Mouse (Mus musculus): ENCODE results near the gene Nrxn2. TPM values are rescaled to one million over a fixed set of nuclear protein-coding genes. Genes with fewer than 3 reads are reported as not detected.

Nrxn2 gene
- polyA plus RNA-seq, 1 experiment = 7.0 TPM

DNA sequence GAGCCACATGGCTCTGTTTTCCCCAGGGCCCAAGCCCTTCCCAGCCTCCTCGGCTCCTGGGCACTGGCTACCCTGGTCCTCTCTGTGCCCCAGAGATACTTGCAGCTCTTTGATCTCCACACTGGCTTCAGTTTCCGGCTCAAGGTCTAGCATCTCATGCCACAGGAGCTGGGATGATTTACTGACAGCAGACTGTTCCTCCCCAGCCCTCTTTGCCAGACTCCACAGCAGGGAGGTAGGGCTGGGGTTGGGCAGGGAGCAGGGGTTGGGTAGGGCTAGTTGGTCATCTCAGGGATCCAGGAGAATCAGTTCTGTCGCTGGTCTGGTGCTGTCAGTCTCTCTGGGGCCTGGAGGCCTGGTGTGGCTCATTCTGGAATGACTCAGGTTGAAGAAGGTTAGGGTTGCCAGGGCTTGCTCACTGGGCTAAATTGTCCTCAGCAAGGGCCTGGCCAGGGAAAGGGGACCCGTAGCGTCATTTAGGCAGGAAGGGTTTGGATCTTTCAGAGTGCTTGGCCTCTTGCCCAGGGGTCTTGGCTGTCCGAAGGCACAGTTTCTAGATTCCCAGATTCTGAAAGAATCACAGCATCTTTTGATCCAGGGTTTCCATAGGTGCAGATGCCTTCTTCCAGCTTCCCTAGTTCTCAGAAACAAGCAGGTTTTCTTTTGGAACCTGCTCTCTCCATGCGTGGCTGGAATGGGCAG is 28.4 kb downstream of the Nrxn2 start:
- Histone ChIP-seq H3K9me3 (replicated peaks; ENCODE audit: control insufficient read depth, insufficient read depth, low read length, poor library complexity, severe bottlenecking) (no peaks in the 10 kb centered on the region), H3K9ac (ENCODE audit: low read depth, poor library complexity, severe bottlenecking) (no peak overlapping the region), H3K4me1 (ENCODE audit: control insufficient read depth, insufficient read depth, low read length) (no peaks in the 10 kb centered on the region), H3K4me3 (ENCODE audit: low read depth, low read length) (no peak overlapping the region), H3K27ac (ENCODE audit: insufficient read depth, low read length) (no peak overlapping the region), H3K36me3 (ENCODE audit: control insufficient read depth, insufficient read depth, low read length, poor library complexity, severe bottlenecking) (no peaks in the 10 kb centered on the region), H3K27me3 (ENCODE audit: control insufficient read depth, insufficient read depth, low read length, poor library complexity, severe bottlenecking) (no peaks in the 10 kb centered on the region)
- TF ChIP-seq CTCF (IDR thresholded peaks at IDR 0.05; ENCODE audit: low read depth, low read length) = no peak
- TF ChIP-seq EP300 (IDR thresholded peaks at IDR 0.05; ENCODE audit: insufficient read depth, low read depth, low read length) = no peak
- TF ChIP-seq POLR2A (IDR thresholded peaks at IDR 0.05; ENCODE audit: insufficient read depth, low read length) = no peak

DNA sequence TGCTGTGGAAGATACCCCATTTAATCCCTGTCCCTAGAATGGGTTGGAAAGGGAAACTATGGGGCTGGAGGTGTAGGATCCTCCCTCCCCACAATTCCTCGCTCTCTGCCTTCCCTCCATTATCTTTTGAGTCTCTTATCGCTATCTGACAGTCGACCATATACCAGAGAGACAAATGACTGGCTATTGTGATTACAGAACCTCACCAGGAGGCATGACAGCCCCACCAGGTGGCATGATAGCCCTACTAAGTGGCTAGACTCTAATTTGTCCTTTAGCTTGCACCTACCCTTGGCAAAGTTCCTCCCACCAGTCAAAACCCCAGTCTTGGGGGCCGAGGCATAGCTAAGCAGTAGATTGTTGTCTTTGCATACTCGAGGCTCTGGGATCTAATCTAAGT is 30.2 kb downstream of the Nrxn2 start:
- Histone ChIP-seq H3K9ac (ENCODE audit: low read depth, poor library complexity, severe bottlenecking) (no peak overlapping the region), H3K36me3 (ENCODE audit: control insufficient read depth, insufficient read depth, low read length, poor library complexity, severe bottlenecking) (no peaks in the 10 kb centered on the region), H3K27me3 (ENCODE audit: control insufficient read depth, insufficient read depth, low read length, poor library complexity, severe bottlenecking) (no peaks in the 10 kb centered on the region), H3K4me3 (ENCODE audit: low read depth, low read length) (no peak overlapping the region), H3K27ac (ENCODE audit: insufficient read depth, low read length) (no peak overlapping the region), H3K9me3 (replicated peaks; ENCODE audit: control insufficient read depth, insufficient read depth, low read length, poor library complexity, severe bottlenecking) (no peaks in the 10 kb centered on the region), H3K4me1 (ENCODE audit: control insufficient read depth, insufficient read depth, low read length) (peaks cover 2% of the 10 kb centered on the region)
- TF ChIP-seq EP300 (IDR thresholded peaks at IDR 0.05; ENCODE audit: insufficient read depth, low read depth, low read length) (no peak), POLR2A (IDR thresholded peaks at IDR 0.05; ENCODE audit: insufficient read depth, low read length) (no peak), CTCF (IDR thresholded peaks at IDR 0.05; ENCODE audit: low read depth, low read length) (no peak)

DNA sequence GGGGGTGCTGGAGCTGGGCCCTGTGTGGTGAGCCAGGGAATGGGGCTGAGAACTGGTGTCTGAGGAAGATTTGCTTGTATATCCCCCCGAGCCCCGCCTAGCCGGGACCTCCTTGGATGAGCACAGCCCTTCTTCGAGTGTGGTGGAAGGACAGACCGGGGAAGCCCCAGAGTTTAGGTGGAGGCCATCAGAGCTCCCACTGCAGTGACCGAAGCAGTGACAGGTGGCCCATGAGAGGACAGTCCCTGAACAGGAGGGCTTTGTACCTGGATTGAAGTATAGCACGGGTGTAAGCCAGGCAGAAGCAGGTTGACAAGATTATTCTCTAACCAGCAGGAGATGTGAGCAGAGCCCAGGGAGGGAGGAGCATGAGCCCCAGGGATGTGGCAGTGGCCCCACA is 31.3 kb downstream of the Nrxn2 start:
- H3K4me3 ChIP-seq (ENCODE audit: low read depth, low read length) = no peak overlapping the region
- H3K36me3 ChIP-seq (ENCODE audit: control insufficient read depth, insufficient read depth, low read length, poor library complexity, severe bottlenecking) = no peaks in the 10 kb centered on the region
- H3K27me3 ChIP-seq (ENCODE audit: control insufficient read depth, insufficient read depth, low read length, poor library complexity, severe bottlenecking) = no peaks in the 10 kb centered on the region
- H3K4me1 ChIP-seq (ENCODE audit: control insufficient read depth, insufficient read depth, low read length) = peaks cover 2% of the 10 kb centered on the region
- H3K27ac ChIP-seq (ENCODE audit: insufficient read depth, low read length) = no peak overlapping the region
- no peak overlapping the region for H3K9ac ChIP-seq (ENCODE audit: low read depth, poor library complexity, severe bottlenecking)
- TF ChIP-seq EP300 (IDR thresholded peaks at IDR 0.05; ENCODE audit: insufficient read depth, low read depth, low read length) (no peak), CTCF (IDR thresholded peaks at IDR 0.05; ENCODE audit: low read depth, low read length) (no peak), POLR2A (IDR thresholded peaks at IDR 0.05; ENCODE audit: insufficient read depth, low read length) (no peak)
- no peaks in the 10 kb centered on the region for H3K9me3 ChIP-seq (replicated peaks; ENCODE audit: control insufficient read depth, insufficient read depth, low read length, poor library complexity, severe bottlenecking)

DNA sequence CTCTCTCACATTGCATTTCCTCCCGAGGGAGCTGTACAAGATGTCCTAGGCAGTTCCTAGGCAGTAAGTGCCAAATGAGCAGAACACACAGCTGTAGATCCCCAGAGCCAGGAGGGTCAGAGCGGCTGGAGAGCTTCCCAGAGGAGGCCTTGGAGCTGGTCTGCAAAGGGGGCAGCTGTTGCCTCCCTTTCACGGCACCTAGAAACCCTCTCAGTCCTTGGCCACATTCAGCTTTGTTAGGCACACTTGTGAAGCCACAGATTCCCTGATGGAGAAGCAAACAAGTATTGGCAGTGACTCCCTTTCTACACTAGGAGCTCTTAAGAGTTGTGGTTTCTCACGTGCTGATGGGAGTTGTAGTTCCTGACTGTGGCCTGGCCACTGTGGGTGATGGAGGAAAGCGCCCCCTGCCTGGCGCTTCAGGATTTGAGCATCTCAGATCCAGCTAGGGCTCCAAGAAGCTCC is 33.5 kb downstream of the Nrxn2 start:
- Histone ChIP-seq H3K27ac (ENCODE audit: insufficient read depth, low read length) (no peak overlapping the region), H3K9ac (ENCODE audit: low read depth, poor library complexity, severe bottlenecking) (no peak overlapping the region), H3K9me3 (replicated peaks; ENCODE audit: control insufficient read depth, insufficient read depth, low read length, poor library complexity, severe bottlenecking) (no peaks in the 10 kb centered on the region), H3K4me1 (ENCODE audit: control insufficient read depth, insufficient read depth, low read length) (peaks cover 2% of the 10 kb centered on the region), H3K4me3 (ENCODE audit: low read depth, low read length) (no peak overlapping the region), H3K27me3 (ENCODE audit: control insufficient read depth, insufficient read depth, low read length, poor library complexity, severe bottlenecking) (no peaks in the 10 kb centered on the region), H3K36me3 (ENCODE audit: control insufficient read depth, insufficient read depth, low read length, poor library complexity, severe bottlenecking) (no peaks in the 10 kb centered on the region)
- TF ChIP-seq EP300 (IDR thresholded peaks at IDR 0.05; ENCODE audit: insufficient read depth, low read depth, low read length) = no peak
- TF ChIP-seq CTCF (IDR thresholded peaks at IDR 0.05; ENCODE audit: low read depth, low read length) = peak; percentile 89
- TF ChIP-seq POLR2A (IDR thresholded peaks at IDR 0.05; ENCODE audit: insufficient read depth, low read length) = no peak

DNA sequence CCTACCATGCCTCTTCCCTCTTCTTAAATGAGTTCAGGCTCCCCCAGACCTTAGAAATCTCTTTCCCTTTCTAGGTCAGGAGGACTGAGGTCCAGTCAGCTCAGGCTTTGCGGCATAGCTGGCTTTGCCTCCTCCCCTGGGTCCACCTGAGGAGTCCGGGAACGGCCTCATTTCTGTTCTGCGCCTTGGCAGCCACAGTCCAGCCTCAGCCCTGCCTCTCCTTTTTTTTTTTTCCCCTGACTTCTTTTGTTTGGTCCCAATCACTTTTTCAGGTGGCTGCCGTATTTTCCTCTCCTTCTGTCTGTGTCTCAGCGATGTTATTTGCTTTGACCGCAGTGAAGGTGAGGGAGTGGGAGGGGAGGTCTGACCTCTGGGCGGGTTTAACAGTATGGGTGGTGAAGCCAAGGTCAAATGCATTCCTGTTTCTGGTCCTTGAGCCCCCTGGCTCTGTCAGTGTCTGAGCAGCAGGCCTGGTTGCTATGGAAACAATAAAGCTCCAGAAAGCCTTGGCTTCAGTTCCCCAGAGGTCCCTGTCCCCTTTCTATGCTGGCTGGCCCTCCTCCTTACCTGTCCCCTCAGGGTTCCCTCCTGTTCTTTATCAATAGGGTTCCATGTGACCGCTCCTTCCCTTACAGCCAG is 34.3 kb downstream of the Nrxn2 start:
- no peaks in the 10 kb centered on the region for H3K9me3 ChIP-seq (replicated peaks; ENCODE audit: control insufficient read depth, insufficient read depth, low read length, poor library complexity, severe bottlenecking)
- no peak overlapping the region for H3K4me3 ChIP-seq (ENCODE audit: low read depth, low read length)
- TF ChIP-seq POLR2A (IDR thresholded peaks at IDR 0.05; ENCODE audit: insufficient read depth, low read length) = no peak
- 0 out of 2 replicates have a peak, but pooled peaks have one; percentile 23 for TF ChIP-seq EP300 (IDR thresholded peaks at IDR 0.05; ENCODE audit: insufficient read depth, low read depth, low read length)
- no peak overlapping the region for H3K9ac ChIP-seq (ENCODE audit: low read depth, poor library complexity, severe bottlenecking)
- H3K4me1 ChIP-seq (ENCODE audit: control insufficient read depth, insufficient read depth, low read length) = peaks cover 2% of the 10 kb centered on the region
- no peaks in the 10 kb centered on the region for H3K36me3 ChIP-seq (ENCODE audit: control insufficient read depth, insufficient read depth, low read length, poor library complexity, severe bottlenecking)
- H3K27ac ChIP-seq (ENCODE audit: insufficient read depth, low read length) = no peak overlapping the region
- no peaks in the 10 kb centered on the region for H3K27me3 ChIP-seq (ENCODE audit: control insufficient read depth, insufficient read depth, low read length, poor library complexity, severe bottlenecking)

DNA sequence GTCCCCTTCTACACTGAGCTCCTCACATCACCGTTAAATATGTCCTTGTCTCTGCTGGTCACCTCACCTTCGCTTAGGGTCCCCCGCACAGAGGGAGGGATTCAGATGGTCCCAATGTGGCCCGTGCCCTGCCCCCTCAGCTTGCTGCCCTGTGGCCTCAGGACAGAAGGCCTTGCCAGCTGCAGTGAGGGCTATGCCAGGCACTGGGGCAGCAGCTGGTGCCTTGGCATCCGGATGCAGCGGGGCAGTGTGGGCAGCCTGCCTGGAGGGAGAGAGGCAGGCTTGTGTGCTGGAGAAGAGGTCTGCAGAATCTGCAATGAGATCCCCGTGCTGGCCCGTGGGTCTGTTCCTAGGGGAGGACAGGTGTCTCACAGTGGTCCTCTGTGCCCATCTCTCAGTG is 34.8 kb downstream of the Nrxn2 start:
- no peak overlapping the region for H3K9ac ChIP-seq (ENCODE audit: low read depth, poor library complexity, severe bottlenecking)
- H3K9me3 ChIP-seq (replicated peaks; ENCODE audit: control insufficient read depth, insufficient read depth, low read length, poor library complexity, severe bottlenecking) = no peaks in the 10 kb centered on the region
- no peak overlapping the region for H3K27ac ChIP-seq (ENCODE audit: insufficient read depth, low read length)
- no peak overlapping the region for H3K4me3 ChIP-seq (ENCODE audit: low read depth, low read length)
- TF ChIP-seq CTCF (IDR thresholded peaks at IDR 0.05; ENCODE audit: low read depth, low read length) = no peak
- no peak for TF ChIP-seq POLR2A (IDR thresholded peaks at IDR 0.05; ENCODE audit: insufficient read depth, low read length)
- no peak for TF ChIP-seq EP300 (IDR thresholded peaks at IDR 0.05; ENCODE audit: insufficient read depth, low read depth, low read length)
- no peaks in the 10 kb centered on the region for H3K27me3 ChIP-seq (ENCODE audit: control insufficient read depth, insufficient read depth, low read length, poor library complexity, severe bottlenecking)
- H3K36me3 ChIP-seq (ENCODE audit: control insufficient read depth, insufficient read depth, low read length, poor library complexity, severe bottlenecking) = no peaks in the 10 kb centered on the region
- H3K4me1 ChIP-seq (ENCODE audit: control insufficient read depth, insufficient read depth, low read length) = peaks cover 2% of the 10 kb centered on the region

All from ES-Bruce4 (cell line).